Comparison of ENCODE assay signal across 9 mouse cellular contexts in genomic region chr7:28527922-28528719, GRCm38 (mm10). TPM values are rescaled to one million over a fixed set of nuclear protein-coding genes. Genes with fewer than 3 reads are reported as not detected.
DNase-seq lines count a peak whose midpoint lies in the region; ATAC-seq and TF ChIP-seq lines count a peak whose summit lies in the region.
"Had no signal": no experiment of that assay in that cellular context is flagged by ENCODE, and none has a peak within 500 bp of the region (broad histone marks: within the 10 kb centered on the region; RNA-seq: fewer than 3 reads in every experiment).

No protein-coding gene starts in this region.

- peak; percentile 98 for ATAC-seq in CD4-positive, CD25-positive, alpha-beta regulatory T cell, adult 4 months
- ATAC-seq in heart, embryonic 13.5 days (ENCODE audit: extremely low read depth, insufficient number of reproducible peaks, low FRiP score, low TSS enrichment): no peak
- peak; percentile 91 for ATAC-seq in liver, postnatal 0 days

- peak; percentile 85 to 88 for DNase-seq in adrenal gland, adult 18-20 months (ENCODE audit: low spot score in 2 of 2)
- peak; percentile 46 for DNase-seq in embryo, embryonic 11.5 days (ENCODE audit: low read depth, low spot score)
- peak; percentile 90 to 91 for DNase-seq in kidney, postnatal 4 days
- peak; percentile 90 for DNase-seq in liver, postnatal 0 days
- DNase-seq in ovary, postnatal 36 days (ENCODE audit: low spot score): peak; percentile 79
- DNase-seq in thymus, postnatal 10 days (ENCODE audit: low spot score in 2 of 2): peak; percentile 72 to 94

- H3K36me3 ChIP-seq in heart, embryonic 13.5 days: no peaks in the 10 kb centered on the region
- no peaks in the 10 kb centered on the region for H3K36me3 ChIP-seq in liver, postnatal 0 days (replicated peaks; ENCODE audit: insufficient read depth, low read length)
- H3K36me3 ChIP-seq: limb, embryonic 15.5 days had no signal

- no peaks in the 10 kb centered on the region for H3K9me3 ChIP-seq in heart, embryonic 13.5 days
- no peaks in the 10 kb centered on the region for H3K9me3 ChIP-seq in liver, postnatal 0 days (ENCODE audit: low read length)
- H3K9me3 ChIP-seq: limb, embryonic 15.5 days had no signal

- peak overlapping the region; percentile 18 for H3K4me2 ChIP-seq in heart, embryonic 13.5 days
- no peak overlapping the region; the same call in 1 of the 2 replicates for H3K4me2 ChIP-seq in liver, postnatal 0 days (ENCODE audit: low read depth, low read length)
- H3K4me2 ChIP-seq: limb, embryonic 15.5 days had no signal

- H3K4me1 ChIP-seq in heart, embryonic 13.5 days: 0 out of 2 replicates have a peak, but pooled peaks cover 3% of the 10 kb centered on the region
- peaks cover 11% of the 10 kb centered on the region; the same call in 1 of the 2 replicates for H3K4me1 ChIP-seq in liver, postnatal 0 days (ENCODE audit: insufficient read depth)

- TF ChIP-seq EP300 in liver, postnatal 0 days (IDR thresholded peaks at IDR 0.05; ENCODE audit: low read depth): no peak

- H3K9ac ChIP-seq in heart, embryonic 13.5 days: no peak overlapping the region
- H3K9ac ChIP-seq in liver, postnatal 0 days (replicated peaks): no peak overlapping the region
- H3K9ac ChIP-seq: limb, embryonic 15.5 days had no signal

- H3K27me3 ChIP-seq in heart, embryonic 13.5 days (replicated peaks): no peaks in the 10 kb centered on the region
- H3K27me3 ChIP-seq in liver, postnatal 0 days (ENCODE audit: insufficient read depth, low read length): no peaks in the 10 kb centered on the region
- H3K27me3 ChIP-seq: limb, embryonic 15.5 days had no signal

- H3K4me3 ChIP-seq in heart, embryonic 13.5 days: no peak overlapping the region
- H3K4me3 ChIP-seq in liver, postnatal 0 days (ENCODE audit: low read depth, low read length): no peak overlapping the region
- H3K4me3 ChIP-seq: limb, embryonic 15.5 days had no signal

- TF ChIP-seq CTCF in liver, postnatal 0 days (IDR thresholded peaks at IDR 0.05; ENCODE audit: low read depth): peak; percentile 93

- no peak overlapping the region for H3K27ac ChIP-seq in heart, embryonic 13.5 days (replicated peaks)
- no peak overlapping the region for H3K27ac ChIP-seq in liver, postnatal 0 days (ENCODE audit: low read depth)
- H3K27ac ChIP-seq: limb, embryonic 15.5 days had no signal

- WGBS in heart, embryonic 13.5 days: 4% methylated on average over 19 of the region's 19 CpGs
- 5% methylated on average over 19 of the region's 19 CpGs for WGBS in liver, postnatal 0 days (ENCODE audit: insufficient replicate concordance)

RNA-seq across cellular contexts. Expression of gene Ifnl3, which starts 5.5 kb away (rescaled TPM):
- polyA plus RNA-seq in CD4-positive, CD25-positive, alpha-beta regulatory T cell, adult 4 months (2017; shearing (Covaris generic)): not detected
- not detected for total RNA-seq in adrenal gland, adult 18-20 months (2021)
- polyA plus RNA-seq in heart, embryonic 13.5 days (2015; fragmentation: Nextera tagmentation; extraction: Ambion mirVana): not detected in 2 replicates
- not detected in 2 replicates for polyA plus RNA-seq in liver, postnatal 0 days (2015; fragmentation: Nextera tagmentation; extraction: Ambion mirVana)
- polyA plus RNA-seq: limb, embryonic 15.5 days had no signal

RNA-seq across cellular contexts. Expression of gene Sycn, which starts 12.6 kb away (rescaled TPM):
- not detected for polyA plus RNA-seq in CD4-positive, CD25-positive, alpha-beta regulatory T cell, adult 4 months (2017; shearing (Covaris generic))
- total RNA-seq in adrenal gland, adult 18-20 months (2021): not detected
- polyA plus RNA-seq in heart, embryonic 13.5 days (2015; fragmentation: Nextera tagmentation; extraction: Ambion mirVana): not detected in 2 replicates
- 1.3 and 7.7 TPM in 2 replicates for polyA plus RNA-seq in liver, postnatal 0 days (2015; fragmentation: Nextera tagmentation; extraction: Ambion mirVana)
- polyA plus RNA-seq: limb, embryonic 15.5 days had no signal

RNA-seq across cellular contexts. Expression of gene Ifnl2, which starts 17.9 kb away (rescaled TPM):
- polyA plus RNA-seq in CD4-positive, CD25-positive, alpha-beta regulatory T cell, adult 4 months (2017; shearing (Covaris generic)): not detected
- total RNA-seq in adrenal gland, adult 18-20 months (2021): not detected
- polyA plus RNA-seq in heart, embryonic 13.5 days (2015; fragmentation: Nextera tagmentation; extraction: Ambion mirVana): not detected in 2 replicates
- polyA plus RNA-seq in liver, postnatal 0 days (2015; fragmentation: Nextera tagmentation; extraction: Ambion mirVana): not detected in 2 replicates
- polyA plus RNA-seq: limb, embryonic 15.5 days had no signal

RNA-seq across cellular contexts. Expression of gene Nccrp1, which starts 18.9 kb away (rescaled TPM):
- not detected for polyA plus RNA-seq in CD4-positive, CD25-positive, alpha-beta regulatory T cell, adult 4 months (2017; shearing (Covaris generic))
- total RNA-seq in adrenal gland, adult 18-20 months (2021): not detected
- polyA plus RNA-seq in heart, embryonic 13.5 days (2015; fragmentation: Nextera tagmentation; extraction: Ambion mirVana): not detected in 2 replicates
- not detected in 2 replicates for polyA plus RNA-seq in liver, postnatal 0 days (2015; fragmentation: Nextera tagmentation; extraction: Ambion mirVana)
